Mouse (Mus musculus) left cerebral cortex, adult 6 months (tissue): ENCODE results near the gene Efna2. TPM values are rescaled to one million over a fixed set of nuclear protein-coding genes. Genes with fewer than 3 reads are reported as not detected.

Source experiments
- long read RNA-seq, 2 experiments: library from polyadenylated mRNA; unstranded; transcript quantifications; one replicate each; pipeline ENCODE4 v2.0.0; 2019 to 2020
- polyA plus RNA-seq: library from polyadenylated mRNA; unstranded; fragments of <200 nt; fragmentation: Nextera tagmentation; gene quantifications from 2 replicates; pipeline ENCODE4 v1.2.3, GENCODE M21; 2021

Efna2 gene
- polyA plus RNA-seq, result 4.3 and 7.8 TPM in 2 replicates
- long read RNA-seq, experiment 1, transcript Efna2-201 (4 exons, 2,131 nt), result major isoform, 21 of 24 reads
- long read RNA-seq, experiment 1, partial matches to known transcripts, result 0 of 24 reads
- long read RNA-seq, experiment 1, other reads (novel, unspliced or antisense), result 3 of 24 reads
- long read RNA-seq, experiment 2, transcript Efna2-201 (4 exons, 2,131 nt), result major isoform, 6 of 8 reads
- long read RNA-seq, experiment 2, partial matches to known transcripts, result 1 of 8 reads
- long read RNA-seq, experiment 2, other reads (novel, unspliced or antisense), result 1 of 8 reads

GRCm38 (mm10) chr10:80179068-80180051, at the start of gene Efna2:
Efna2 (plus strand) TSS chr10:80179482.

GRCm38 (mm10) chr10:80138553-80139438, 40.5 kb upstream of the Efna2 start, which contains the start of gene Atp5d:
Atp5d (plus strand) TSS chr10:80138632.

GRCm38 (mm10) chr10:80140666-80141035, 38.6 kb upstream of the Efna2 start, which contains the start of gene Cbarp:
Cbarp (minus strand) TSS chr10:80140835.

GRCm38 (mm10) chr10:80147719-80148601, 31.3 kb upstream of the Efna2 start, which contains the start of gene Midn:
Midn (plus strand) TSS chr10:80148272.

GRCm38 (mm10) chr10:80165392-80166128, 13.7 kb upstream of the Efna2 start, which contains the start of gene Cirbp:
Cirbp (plus strand) TSS chr10:80165985.

GRCm38 (mm10) chr10:80172527-80173292, 6.6 kb upstream of the Efna2 start, which contains the start of gene 1600002K03Rik:
1600002K03Rik (plus strand) TSS chr10:80172944.

GRCm38 (mm10) chr10:80226416-80227165, 47.3 kb downstream of the Efna2 start, which contains the start of gene Mum1:
Mum1 (plus strand) TSS chr10:80226434.

Other genes starting within 250 kb of the Efna2 start
- 71.4 and 97.3 TPM in 2 replicates for gene Wdr18, start 219.3 kb upstream of the Efna2 start, polyA plus RNA-seq
- gene Grin3b, start 208.8 kb upstream of the Efna2 start, polyA plus RNA-seq, result 0.11 and 0.25 TPM in 2 replicates
- 15.5 and 16.3 TPM in 2 replicates for gene Tmem259, start 195.2 kb upstream of the Efna2 start, polyA plus RNA-seq
- gene Cnn2, start 190.9 kb upstream of the Efna2 start, polyA plus RNA-seq, result 9.0 and 11.4 TPM in 2 replicates
- gene Abca7, start 183.0 kb upstream of the Efna2 start, polyA plus RNA-seq, result 1.4 and 1.5 TPM in 2 replicates
- gene Arhgap45, start 162.8 kb upstream of the Efna2 start, polyA plus RNA-seq, result 1.1 and 1.3 TPM in 2 replicates
- 196 and 262 TPM in 2 replicates for gene Polr2e, start 139.7 kb upstream of the Efna2 start, polyA plus RNA-seq
- gene Gpx4, start 132.3 kb upstream of the Efna2 start, polyA plus RNA-seq, result 1,067 and 1,120 TPM in 2 replicates
- gene Sbno2, start 73.9 kb upstream of the Efna2 start, polyA plus RNA-seq, result 2.7 and 3.4 TPM in 2 replicates
- 13.1 and 20.8 TPM in 2 replicates for gene Stk11, start 63.7 kb upstream of the Efna2 start, polyA plus RNA-seq
- gene Atp5d, start 40.9 kb upstream of the Efna2 start, polyA plus RNA-seq, result 898 and 915 TPM in 2 replicates
- 43.4 and 61.5 TPM in 2 replicates for gene Cbarp, start 38.6 kb upstream of the Efna2 start, polyA plus RNA-seq
- gene Midn, start 31.2 kb upstream of the Efna2 start, polyA plus RNA-seq, result 4.7 and 33.2 TPM in 2 replicates
- gene Cirbp, start 13.5 kb upstream of the Efna2 start, polyA plus RNA-seq, result 150 and 175 TPM in 2 replicates
- 10.2 and 10.3 TPM in 2 replicates for gene 1600002K03Rik, start 6.5 kb upstream of the Efna2 start, polyA plus RNA-seq
- gene Mum1, start 47.0 kb downstream of the Efna2 start, polyA plus RNA-seq, result 21.6 and 22.7 TPM in 2 replicates
- 803 and 960 TPM in 2 replicates for gene Ndufs7, start 69.6 kb downstream of the Efna2 start, polyA plus RNA-seq
- 42.8 and 50.7 TPM in 2 replicates for gene Gamt, start 81.5 kb downstream of the Efna2 start, polyA plus RNA-seq
- 3.4 and 7.6 TPM in 2 replicates for gene Dazap1, start 82.0 kb downstream of the Efna2 start, polyA plus RNA-seq
- gene Rps15, start 113.0 kb downstream of the Efna2 start, polyA plus RNA-seq, result 2,777 and 3,387 TPM in 2 replicates
- 14.9 and 23.3 TPM in 2 replicates for gene Apc2, start 116.5 kb downstream of the Efna2 start, polyA plus RNA-seq
- gene 2310011J03Rik, start 141.1 kb downstream of the Efna2 start, polyA plus RNA-seq, result 45.3 and 52.5 TPM in 2 replicates
- 3.7 and 4.3 TPM in 2 replicates for gene Pcsk4, start 150.0 kb downstream of the Efna2 start, polyA plus RNA-seq
- gene Reep6, start 150.5 kb downstream of the Efna2 start, polyA plus RNA-seq, result 8.9 and 10.0 TPM in 2 replicates
- 4.1 and 6.3 TPM in 2 replicates for gene Adamtsl5, start 168.9 kb downstream of the Efna2 start, polyA plus RNA-seq
- 17.5 and 30.6 TPM in 2 replicates for gene Plk5, start 177.0 kb downstream of the Efna2 start, polyA plus RNA-seq
- 2.4 and 2.6 TPM in 2 replicates for gene Mex3d, start 208.2 kb downstream of the Efna2 start, polyA plus RNA-seq
- gene Mbd3, start 220.1 kb downstream of the Efna2 start, polyA plus RNA-seq, result 40.7 and 66.9 TPM in 2 replicates
- gene Uqcr11, start 227.3 kb downstream of the Efna2 start, polyA plus RNA-seq, result 1,219 and 1,315 TPM in 2 replicates